Mouse (Mus musculus) heart, adult 9 months (tissue): ENCODE data around the gene Baiap3.
A peak's percentile ranks its signal among the peaks of the same experiment; 100 is the strongest.
"Not testable (repeated sequence)": the region's sequence is repeated elsewhere in the genome, so short reads cannot be mapped to it uniquely, and the experiment has no call there.

ENCODE experiments used
- DNase-seq, 2 experiments: peaks; one replicate each; pipeline ENCODE4 v3.0.0; 2022; ENCODE audit warnings: low spot score in 2 of 2

The Baiap3 gene

GRCm38 (mm10) chr17:25248033-25248750, 8.0 kb downstream of the Baiap3 start:
- no peak for DNase-seq

GRCm38 (mm10) chr17:25244239-25244638, 11.9 kb downstream of the Baiap3 start:
- DNase-seq: no peak

DNA sequence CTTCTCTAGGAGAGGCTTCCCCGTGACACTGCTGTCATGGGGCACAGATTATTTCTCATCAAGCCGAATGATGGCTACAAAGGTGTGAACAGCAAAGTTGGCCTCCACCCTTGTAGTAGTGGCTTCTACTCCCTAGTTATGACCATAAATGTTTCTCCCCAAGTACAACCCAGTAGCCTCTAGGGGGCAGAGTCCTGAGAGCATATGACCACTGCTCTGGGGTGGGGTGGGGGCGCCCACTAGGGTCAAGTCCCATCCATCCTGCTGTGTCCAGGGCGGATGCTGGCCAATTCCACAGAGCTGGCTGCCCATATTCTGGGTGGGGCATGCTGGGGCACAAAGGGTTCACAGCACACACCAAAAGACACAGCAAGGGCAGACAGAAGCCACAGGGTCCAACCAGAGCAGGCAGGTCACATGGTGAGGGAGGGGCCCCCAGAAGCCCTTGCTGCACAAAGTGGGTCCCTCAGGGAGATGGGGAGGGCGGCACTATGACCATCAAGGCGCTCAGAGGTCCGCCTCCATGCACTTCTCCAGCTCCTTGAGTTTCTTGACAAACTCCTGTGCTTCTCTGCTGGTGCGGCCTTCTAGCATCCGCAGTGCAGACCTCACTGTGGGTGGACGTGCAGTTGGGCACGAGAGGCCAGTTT, 12.9 kb downstream of the Baiap3 start:
- no peak for DNase-seq

DNA sequence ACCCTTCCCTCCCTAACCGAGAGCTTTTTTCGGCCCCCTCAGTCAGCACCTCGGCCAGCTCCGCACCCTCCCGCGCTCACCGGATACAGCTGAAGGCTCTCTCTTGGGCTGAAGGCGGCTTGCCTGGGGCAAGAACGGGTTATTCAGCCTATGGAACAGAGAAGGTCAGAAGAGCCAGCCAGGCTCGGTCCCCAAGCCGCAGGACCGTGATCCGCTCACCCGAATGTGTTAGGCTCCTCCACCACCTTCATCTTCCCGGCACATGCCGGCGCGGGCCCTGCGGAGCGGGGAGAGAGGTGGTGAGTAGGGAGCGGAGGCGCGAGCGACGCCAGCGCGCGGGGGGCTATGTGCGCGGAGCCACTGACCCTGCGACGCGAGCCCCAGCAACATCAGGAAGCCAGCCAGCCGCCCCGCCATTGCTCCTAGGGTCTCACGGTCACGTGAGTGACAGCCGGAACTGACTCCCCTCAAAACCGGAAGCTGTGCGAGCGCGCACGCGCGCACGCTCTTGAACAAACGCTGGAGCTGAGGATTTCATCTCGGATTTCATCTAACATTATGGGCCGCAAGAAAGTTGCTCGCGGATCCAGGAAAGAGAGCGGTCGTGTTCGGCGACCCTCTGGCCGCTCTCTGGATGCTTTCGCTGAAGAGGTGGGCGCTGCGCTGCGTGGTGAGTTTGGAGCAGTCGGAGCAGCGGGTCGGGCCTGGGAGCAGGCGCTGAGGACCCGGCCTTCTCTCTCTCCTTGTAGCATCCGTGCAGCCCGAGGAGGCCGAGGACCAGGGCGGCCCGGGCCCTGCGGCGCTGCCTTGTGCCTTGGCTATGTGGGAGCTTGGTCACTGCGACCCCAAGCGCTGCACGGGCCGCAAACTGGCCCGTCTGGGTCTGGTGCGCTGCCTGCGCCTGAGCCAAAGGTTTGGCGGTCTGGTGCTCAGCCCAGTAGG, 16.2 kb downstream of the Baiap3 start, which contains the start of the genes Gnptg and Tsr3:
Gene Gnptg, minus strand, starts transcription at position 430 of the 942 bp plus-strand sequence.
Gene Tsr3, plus strand, starts transcription at position 476 of the 942 bp plus-strand sequence.
- peak; percentile 81 to 83 for DNase-seq

DNA sequence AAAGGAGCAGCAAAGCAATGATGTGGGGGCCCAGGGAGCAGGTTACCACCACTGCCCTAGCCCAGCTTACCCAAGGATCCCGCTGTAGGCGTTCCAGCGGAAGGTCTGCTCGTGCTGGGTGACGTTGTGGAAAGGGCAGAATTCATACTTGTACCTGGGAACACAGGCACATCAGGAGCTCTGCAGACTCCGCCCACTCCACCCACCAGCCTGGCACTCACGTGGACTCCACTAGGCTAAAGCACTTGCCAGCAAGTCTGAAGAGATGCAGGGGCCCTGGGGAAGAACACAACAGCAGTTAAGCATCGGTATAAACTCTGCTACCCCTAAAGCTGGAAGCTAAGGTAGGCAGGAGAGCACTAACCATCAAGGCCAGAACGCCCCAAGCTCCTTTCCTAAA, 20.5 kb downstream of the Baiap3 start:
- no peak for DNase-seq

- not testable (repeated sequence) for DNase-seq
Observed at GRCm38 (mm10) chr17:25231621-25232020, 24.5 kb downstream of the Baiap3 start.

- no peak for DNase-seq
Observed at GRCm38 (mm10) chr17:25230700-25231099, 25.5 kb downstream of the Baiap3 start.

DNA sequence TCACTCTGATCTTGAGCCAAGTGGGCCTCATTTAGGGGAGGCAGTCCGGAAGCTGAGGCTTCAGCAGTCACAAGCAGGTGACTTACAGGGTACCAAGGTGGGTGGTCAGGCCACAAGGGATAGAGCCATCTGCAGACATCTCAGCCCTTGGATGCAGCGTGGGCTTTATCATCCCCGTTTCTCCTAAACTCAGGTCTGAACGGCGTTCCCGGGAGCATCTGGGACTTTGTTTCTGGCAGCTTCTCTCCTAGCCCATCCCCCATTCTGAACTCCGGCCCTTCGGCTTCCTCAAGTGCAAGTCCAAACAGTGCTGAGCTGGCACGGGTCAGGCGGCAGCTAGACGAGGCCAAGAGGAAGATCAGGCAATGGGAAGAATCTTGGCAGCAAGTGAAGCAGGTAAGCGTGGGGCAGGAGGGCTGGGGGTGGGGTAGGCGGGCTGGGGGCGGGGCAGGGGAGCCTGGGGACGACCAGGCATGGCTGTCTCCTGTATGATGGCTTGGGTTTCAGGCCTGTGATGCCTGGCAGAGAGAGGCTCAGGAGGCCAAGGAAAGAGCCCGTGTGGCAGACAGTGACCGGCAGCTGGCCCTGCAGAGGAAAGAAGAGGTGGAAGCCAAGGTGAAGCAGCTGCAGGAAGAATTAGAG, 26.0 kb downstream of the Baiap3 start:
- not testable (repeated sequence) for DNase-seq

DNA sequence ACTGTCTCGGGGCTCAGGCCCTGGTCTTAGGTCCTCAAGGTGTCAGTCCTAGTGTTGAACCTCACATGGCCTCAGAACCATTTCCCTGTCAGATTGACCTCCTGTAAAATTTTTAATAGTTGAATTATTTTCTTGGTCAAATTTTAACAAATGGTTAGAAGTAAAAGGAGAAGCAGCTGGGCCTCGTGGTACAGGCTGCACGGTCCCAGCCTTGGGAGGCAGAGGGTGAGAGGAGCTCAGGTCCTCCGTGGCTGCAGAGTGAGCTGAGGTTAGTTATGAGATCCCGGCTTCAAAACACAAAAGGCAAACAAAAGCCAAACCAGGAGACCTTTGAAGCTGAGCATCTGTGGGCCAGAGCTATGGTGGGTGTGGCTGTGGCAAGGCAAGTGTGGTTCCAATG, 28.2 kb downstream of the Baiap3 start:
- DNase-seq: no peak

- no peak for DNase-seq
Observed at GRCm38 (mm10) chr17:25225659-25226058, 30.5 kb downstream of the Baiap3 start.

GRCm38 (mm10) chr17:25224586-25225222, 31.5 kb downstream of the Baiap3 start:
- DNase-seq: no peak

DNA sequence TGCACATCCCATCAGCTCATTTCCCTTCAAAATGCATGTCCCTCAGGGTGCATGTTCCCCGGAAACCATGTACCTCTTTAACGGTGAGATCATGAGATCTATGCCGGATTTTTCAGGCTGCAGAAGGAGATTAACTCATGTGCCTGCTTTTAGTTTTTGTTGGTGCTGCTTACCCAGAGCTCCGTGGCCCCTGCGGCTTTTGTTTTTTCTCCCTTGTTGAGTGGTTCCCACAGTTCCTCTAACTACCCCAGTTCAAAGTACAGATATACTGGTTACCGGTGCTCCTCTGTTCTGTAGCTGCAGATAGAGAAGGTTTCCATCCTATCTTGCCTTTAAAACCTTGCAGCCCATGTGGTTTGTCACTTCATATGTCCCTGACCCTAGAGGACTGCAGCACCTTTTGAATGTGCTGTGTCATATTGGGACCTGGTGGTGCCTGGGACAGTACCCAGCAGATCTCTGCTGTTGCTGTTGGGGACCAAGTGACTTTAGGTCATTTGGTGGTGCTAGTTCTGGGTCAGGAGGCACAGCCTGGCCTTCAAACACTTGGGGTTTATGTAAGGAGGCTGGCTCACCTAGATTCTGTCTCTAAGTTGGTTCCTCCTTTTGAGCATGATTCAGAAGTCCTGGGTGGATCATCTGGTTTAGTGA, 33.1 kb downstream of the Baiap3 start:
- DNase-seq: no peak

DNA sequence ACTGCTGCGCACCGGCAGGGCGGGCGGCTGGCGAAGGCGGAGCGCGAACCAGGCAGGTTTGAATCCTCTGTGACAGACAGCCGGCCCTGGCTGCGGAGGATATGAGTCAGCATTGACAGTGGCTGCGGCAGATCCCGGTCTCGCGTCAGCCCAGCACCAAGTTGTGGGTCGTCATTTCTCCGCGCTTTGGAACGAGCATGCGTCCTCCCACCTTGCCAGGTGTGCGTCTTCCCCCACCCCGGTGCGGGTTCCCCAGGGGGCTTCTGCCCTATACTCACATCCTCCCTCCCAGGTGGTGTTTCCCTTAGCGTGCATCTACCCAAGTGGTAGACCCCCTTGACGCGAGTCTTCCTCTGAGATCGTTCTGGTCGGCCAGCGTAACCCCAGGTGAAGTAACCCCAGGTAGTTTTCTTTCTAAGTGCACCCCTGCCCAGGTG, 33.6 kb downstream of the Baiap3 start:
- not testable (repeated sequence) for DNase-seq

DNA sequence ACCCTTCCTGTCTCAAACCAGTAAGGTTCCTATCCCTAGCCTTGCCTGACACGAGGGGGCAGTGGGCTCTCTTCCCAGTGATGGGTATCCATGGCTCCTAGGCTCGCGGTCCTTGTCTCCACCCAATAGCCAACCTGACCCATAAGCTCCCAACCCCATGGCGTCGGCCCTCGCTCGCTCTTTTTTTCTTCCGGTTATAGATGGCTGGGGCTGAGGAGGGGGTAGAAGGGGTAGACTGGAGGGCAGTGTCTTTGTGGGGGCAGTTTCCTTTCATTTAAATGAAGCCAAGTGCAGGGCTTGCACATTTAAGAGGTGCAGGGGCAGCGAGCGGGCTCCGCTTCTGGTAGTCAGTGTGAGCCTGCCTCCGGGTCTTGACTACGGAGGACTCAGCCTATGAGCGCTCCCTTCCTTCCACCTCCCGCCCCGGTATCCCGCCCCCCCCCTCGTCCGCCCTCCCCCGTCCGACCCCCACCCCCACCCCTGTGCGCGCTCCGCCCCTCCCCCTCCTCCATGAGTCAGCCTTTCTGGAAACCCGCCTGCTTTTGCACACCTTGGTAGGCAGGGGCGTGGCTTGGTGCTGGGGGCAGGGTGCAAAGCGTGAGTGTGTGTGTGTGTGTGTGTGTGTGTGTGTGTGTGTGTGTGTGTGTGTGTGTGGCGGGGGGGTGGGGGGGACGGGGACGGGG, 34.2 kb downstream of the Baiap3 start:
- DNase-seq: no peak

- no peak for DNase-seq
Observed at GRCm38 (mm10) chr17:25220746-25221145, 35.4 kb downstream of the Baiap3 start.

- DNase-seq: no peak
Observed at GRCm38 (mm10) chr17:25219492-25220295, 36.5 kb downstream of the Baiap3 start.

- DNase-seq: no peak
Observed at GRCm38 (mm10) chr17:25218967-25219366, 37.2 kb downstream of the Baiap3 start.

GRCm38 (mm10) chr17:25215431-25215830, 40.7 kb downstream of the Baiap3 start:
- no peak for DNase-seq

GRCm38 (mm10) chr17:25211705-25212104, 44.5 kb downstream of the Baiap3 start:
- no peak for DNase-seq
